Mouse (Mus musculus) G1E (cell line): Measurements from ENCODE around the gene Arntl2. TPM values are rescaled to one million over a fixed set of nuclear protein-coding genes. Genes with fewer than 3 reads are reported as not detected.

Experiments used
- ATAC-seq: 2 replicates; pipeline ENCODE4 v1.8.0; 2016; ENCODE audit warnings: mild to moderate bottlenecking; ENCODE audit not compliant: insufficient number of reproducible peaks, poor library complexity, low FRiP score, severe bottlenecking; ENCODE audit errors: extremely low read depth
- DNase-seq: peaks from one replicate; pipeline ENCODE4 v3.0.0; 2012; ENCODE audit warnings: low spot score
- H3K27me3 ChIP-seq: 2 replicates; pipeline ENCODE4 v1.6.1; 2012; ENCODE audit warnings: mild to moderate bottlenecking, low read length, inconsistent platforms; ENCODE audit not compliant: insufficient read depth
- H3K36me3 ChIP-seq: replicated peaks from 2 replicates; pipeline ENCODE3; 2012; ENCODE audit warnings: mild to moderate bottlenecking, inconsistent platforms
- H3K4me1 ChIP-seq: 2 replicates; pipeline ENCODE4 v1.6.1; 2012; ENCODE audit warnings: low read depth, low read length, inconsistent platforms, mixed read lengths; ENCODE audit not compliant: insufficient read depth
- H3K4me3 ChIP-seq: 2 replicates; pipeline ENCODE4 v1.5.1; 2012; ENCODE audit warnings: low read depth, mild to moderate bottlenecking, inconsistent platforms, low read length, moderate library complexity, mixed read lengths
- H3K9me3 ChIP-seq: replicated peaks from 2 replicates; pipeline ENCODE4 v1.6.1; 2012; ENCODE audit warnings: inconsistent platforms
- CTCF ChIP-seq: IDR thresholded peaks from 2 replicates; pipeline ENCODE4 v1.5.1; 2012; ENCODE audit warnings: low read depth, low read length, inconsistent platforms, mixed read lengths
- GATA1 ChIP-seq: IDR thresholded peaks from 2 replicates; pipeline ENCODE4 v1.6.1; 2012; ENCODE audit warnings: borderline replicate concordance, low read length, inconsistent platforms, mixed read lengths
- GATA2 ChIP-seq: IDR thresholded peaks from 2 replicates; pipeline ENCODE4 v1.6.1; 2012; ENCODE audit warnings: low read depth, low read length, inconsistent platforms, borderline replicate concordance
- POLR2AphosphoS5 ChIP-seq: IDR thresholded peaks from 2 replicates; pipeline ENCODE4 v1.6.1; 2012; ENCODE audit warnings: low read depth, low read length, inconsistent platforms; ENCODE audit not compliant: insufficient replicate concordance
- TAL1 ChIP-seq: conservative IDR thresholded peaks from 2 replicates; pipeline ENCODE4 v1.6.1; 2012; ENCODE audit warnings: low read depth, low read length, inconsistent platforms, mixed read lengths
- polyA plus RNA-seq: library from polyadenylated mRNA; stranded (reverse); fragments of >175 nt; gene quantifications from 2 replicates; pipeline ENCODE4 v1.2.3, GENCODE M21; 2012
- total RNA-seq, 2 experiments: library from RNA; stranded (forward) in 1 of 2; stranded (reverse) in 1 of 2; fragments of 200-1000 nt in 1 of 2; fragments of >200 nt in 1 of 2; fragmentation: Nextera tagmentation in 1 of 2; gene quantifications; 2 replicates each; pipeline ENCODE4 v1.2.3; 2014 to 2017

Arntl2 gene
- total and polyA plus RNA-seq, 3 experiments: not detected

DNA sequence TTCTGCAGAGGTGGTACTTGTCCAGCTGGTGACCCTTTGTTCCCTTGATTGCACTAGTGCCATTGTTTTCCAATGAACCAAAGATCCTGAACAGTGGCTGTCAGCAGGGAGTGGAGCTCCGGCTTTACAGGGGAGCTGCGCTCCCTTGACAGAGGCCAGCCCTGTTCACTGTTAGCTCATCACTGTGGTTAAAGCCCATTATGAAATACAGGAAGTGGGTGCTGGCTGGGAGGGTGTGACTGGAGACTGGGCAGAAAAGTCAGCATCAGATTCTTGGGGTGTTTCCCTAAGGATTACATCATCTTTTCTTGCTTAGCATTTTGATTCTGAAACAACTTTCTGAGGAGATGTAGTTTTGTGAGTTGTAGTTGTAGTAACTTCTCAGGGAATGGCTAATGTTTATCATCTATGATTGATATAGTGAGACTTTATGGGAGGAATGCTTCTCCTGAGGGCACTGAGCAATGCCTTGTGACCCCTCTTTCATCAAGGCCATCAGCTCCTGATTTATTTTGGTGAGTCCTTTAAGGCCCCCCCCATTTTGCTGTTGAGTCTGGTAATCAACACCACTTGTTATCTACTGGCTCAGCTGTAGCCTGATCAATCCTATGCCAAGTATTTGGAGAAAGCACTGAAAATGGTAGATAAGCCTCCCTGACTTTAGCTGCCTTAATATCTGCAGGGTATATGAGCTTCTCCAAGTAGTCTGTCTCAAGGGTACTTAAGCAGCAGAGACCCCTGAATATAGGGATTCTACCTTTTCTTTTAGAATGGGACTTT, 19.1 kb upstream of the Arntl2 start:
- Histone ChIP-seq H3K4me3 (no peak overlapping the region), H3K27me3 (no peaks in the 10 kb centered on the region), H3K36me3 (peaks cover 31% of the 10 kb centered on the region), H3K9me3 (no peaks in the 10 kb centered on the region), H3K4me1 (peaks cover 11% of the 10 kb centered on the region)
- DNase-seq: peak; percentile 55
- TF ChIP-seq CTCF: no peak
- TF ChIP-seq GATA2: no peak
- TF ChIP-seq POLR2AphosphoS5: no peak
- TF ChIP-seq TAL1: no peak
- TF ChIP-seq GATA1: no peak
- ATAC-seq: peak; percentile 92

DNA sequence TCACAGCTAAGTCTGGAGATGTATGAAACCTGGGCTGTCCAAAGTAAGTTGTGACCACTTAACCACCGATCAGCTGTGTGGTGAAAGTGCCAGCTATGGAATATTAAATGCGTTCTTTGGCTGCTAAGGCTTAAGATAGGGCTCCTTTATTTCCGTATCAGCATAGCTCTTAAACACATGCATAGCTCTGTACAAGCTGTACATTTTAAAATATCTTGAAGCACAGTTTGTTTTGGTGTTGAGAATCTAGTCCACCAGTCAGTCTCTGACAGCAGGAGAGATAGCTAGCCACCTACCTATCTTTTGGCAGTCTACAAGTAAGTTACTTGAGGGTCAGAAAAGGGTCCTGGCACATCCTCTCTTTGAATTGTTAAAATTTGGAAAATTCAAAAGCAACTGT, 17.8 kb upstream of the Arntl2 start:
- H3K36me3 ChIP-seq: peaks cover 24% of the 10 kb centered on the region
- H3K4me3 ChIP-seq: no peak overlapping the region
- H3K4me1 ChIP-seq: peaks cover 11% of the 10 kb centered on the region
- TF ChIP-seq GATA1: no peak
- TF ChIP-seq GATA2: no peak
- TF ChIP-seq TAL1: no peak
- TF ChIP-seq POLR2AphosphoS5: no peak
- TF ChIP-seq CTCF: no peak
- ATAC-seq (no peak), DNase-seq (no peak)
- H3K9me3 ChIP-seq: no peaks in the 10 kb centered on the region
- H3K27me3 ChIP-seq: no peaks in the 10 kb centered on the region

DNA sequence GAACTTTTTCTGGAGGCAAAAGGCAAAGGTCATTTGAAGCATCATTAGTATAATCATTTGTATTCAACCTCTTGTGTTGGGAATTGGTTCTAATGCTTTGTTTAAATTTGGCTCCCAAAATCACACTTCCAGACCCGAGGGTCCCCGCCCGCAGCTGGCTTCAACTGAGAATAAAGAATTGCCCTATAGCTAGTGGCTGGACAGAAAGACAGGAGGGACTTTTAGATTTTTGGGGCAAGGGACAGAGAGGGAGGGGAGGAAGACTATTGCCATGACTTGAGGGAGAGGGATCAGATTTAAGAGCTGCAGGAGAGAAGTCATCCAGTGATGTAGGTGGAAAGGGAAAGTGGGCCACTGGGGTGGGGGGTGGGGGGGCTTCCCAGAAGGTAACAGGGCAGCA, 14.3 kb upstream of the Arntl2 start:
- Histone ChIP-seq H3K27me3 (no peaks in the 10 kb centered on the region), H3K36me3 (peaks cover under 1% of the 10 kb centered on the region), H3K9me3 (no peaks in the 10 kb centered on the region), H3K4me1 (peaks cover 6% of the 10 kb centered on the region), H3K4me3 (no peak overlapping the region)
- no peak for TF ChIP-seq GATA2
- TF ChIP-seq POLR2AphosphoS5: no peak
- TF ChIP-seq GATA1: no peak
- no peak for TF ChIP-seq CTCF
- TF ChIP-seq TAL1: no peak
- no peak for DNase-seq
- no peak for ATAC-seq

DNA sequence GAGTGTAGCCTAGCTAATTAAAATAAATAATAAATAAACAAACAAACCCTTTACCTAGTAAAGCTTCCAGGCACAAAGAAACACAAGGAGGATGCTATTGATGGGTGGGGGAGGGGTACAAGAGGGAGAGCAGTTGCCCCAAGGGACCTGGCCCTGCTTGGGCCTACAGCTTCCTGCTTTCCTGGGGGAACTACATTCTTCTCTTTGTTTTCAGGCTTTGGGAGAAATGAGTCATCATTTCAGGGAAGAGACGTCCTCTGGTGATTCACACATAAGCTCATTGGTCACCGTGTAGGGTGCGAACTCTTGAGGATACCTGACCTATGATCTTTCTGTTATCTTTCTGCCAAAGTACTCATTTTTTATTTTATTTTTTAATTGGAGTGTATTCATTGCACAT, 2.3 kb upstream of the Arntl2 start:
- Histone ChIP-seq H3K4me1 (no peaks in the 10 kb centered on the region), H3K27me3 (peaks cover 22% of the 10 kb centered on the region), H3K9me3 (no peaks in the 10 kb centered on the region), H3K36me3 (no peaks in the 10 kb centered on the region), H3K4me3 (no peak overlapping the region)
- no peak for TF ChIP-seq TAL1
- TF ChIP-seq POLR2AphosphoS5: no peak
- no peak for TF ChIP-seq GATA1
- no peak for TF ChIP-seq GATA2
- no peak for TF ChIP-seq CTCF
- ATAC-seq: no peak
- no peak for DNase-seq

DNA sequence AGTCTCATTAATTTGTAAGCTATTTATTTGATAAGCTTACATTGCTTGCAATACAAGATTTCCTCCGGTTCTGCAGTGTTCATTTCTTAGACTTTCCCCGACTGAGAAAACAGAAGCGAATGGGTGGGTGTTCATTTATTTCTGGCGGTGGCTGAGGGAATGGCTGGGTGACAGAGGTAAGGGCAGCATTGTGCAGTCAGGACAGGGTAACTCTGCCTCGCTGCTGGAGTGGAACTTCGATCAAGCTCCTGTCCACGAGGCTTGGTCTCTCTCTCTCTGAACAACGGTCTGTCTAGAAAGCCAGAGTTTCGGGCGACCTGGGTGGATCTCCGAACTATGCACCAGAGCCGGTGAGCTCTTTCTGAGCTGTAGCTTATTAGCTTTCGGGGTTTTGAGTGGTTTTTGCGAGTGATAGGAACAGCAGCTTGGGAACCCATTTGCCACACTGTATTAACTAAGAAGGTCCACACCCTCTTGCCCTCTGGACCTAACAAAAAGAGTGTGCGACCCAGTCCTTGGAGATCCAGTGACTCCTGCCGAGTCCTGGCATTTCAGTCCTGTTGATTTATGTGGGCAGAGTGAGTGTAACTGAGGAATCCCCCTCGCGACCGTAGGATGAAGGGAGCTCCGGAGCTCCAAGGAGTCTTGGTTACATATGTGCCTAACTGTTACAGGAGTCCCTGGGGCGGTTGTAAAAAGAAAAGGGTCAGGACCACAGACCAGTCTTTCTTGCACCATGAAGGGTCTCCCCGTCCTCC, 510 bp upstream of the Arntl2 start:
- TF ChIP-seq GATA2 (no peak), POLR2AphosphoS5 (no peak), CTCF (no peak), GATA1 (no peak), TAL1 (no peak)
- Histone ChIP-seq H3K36me3 (no peaks in the 10 kb centered on the region), H3K27me3 (peaks cover 26% of the 10 kb centered on the region), H3K4me3 (no peak overlapping the region), H3K9me3 (no peaks in the 10 kb centered on the region), H3K4me1 (no peaks in the 10 kb centered on the region)
- no peak for ATAC-seq
- no peak for DNase-seq

DNA sequence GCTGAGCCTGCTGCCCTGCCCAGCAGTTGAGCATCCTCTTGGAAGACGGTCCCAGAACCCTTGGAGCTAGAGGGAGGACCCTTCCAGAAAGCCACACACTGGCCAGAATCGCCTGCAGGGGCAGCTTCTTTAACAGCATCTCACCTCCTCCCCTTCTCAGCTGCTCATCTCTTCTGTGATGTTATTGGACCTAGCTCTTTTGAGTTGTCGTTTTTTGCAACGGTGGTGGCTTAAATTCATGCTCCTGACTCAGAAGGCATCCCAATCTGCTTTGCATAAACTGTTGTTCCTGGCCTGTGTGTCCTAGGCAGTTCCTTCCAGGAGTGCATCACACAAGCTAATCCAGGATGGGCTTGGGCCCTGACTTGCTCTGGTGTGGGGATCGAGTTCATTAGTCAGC, 1.6 kb downstream of the Arntl2 start:
- Histone ChIP-seq H3K9me3 (no peaks in the 10 kb centered on the region), H3K4me1 (no peaks in the 10 kb centered on the region), H3K4me3 (no peak overlapping the region), H3K27me3 (peaks cover 26% of the 10 kb centered on the region), H3K36me3 (no peaks in the 10 kb centered on the region)
- no peak for ATAC-seq
- no peak for DNase-seq
- TF ChIP-seq POLR2AphosphoS5 (no peak), CTCF (no peak), GATA2 (no peak), GATA1 (no peak), TAL1 (no peak)
